Mouse (Mus musculus) kidney, postnatal 10 days (tissue): ENCODE data around the gene Shank1.

ENCODE experiments used
- DNase-seq: peaks from one replicate; pipeline ENCODE4 v3.0.0; 2021; ENCODE audit warnings: mixed read lengths

The Shank1 gene

GRCm38 (mm10) chr7:44375207-44375606 is 65.2 kb downstream of the Shank1 start:
- no peak for DNase-seq

- no peak for DNase-seq
Measured at GRCm38 (mm10) chr7:44375793-44376192, 65.7 kb downstream of the Shank1 start.

GRCm38 (mm10) chr7:44378290-44378689 is 68.2 kb downstream of the Shank1 start:
- DNase-seq = peak; percentile 74

- DNase-seq = no peak
Measured at GRCm38 (mm10) chr7:44382541-44382940, 72.5 kb downstream of the Shank1 start.

- DNase-seq = peak; percentile 80
Measured at GRCm38 (mm10) chr7:44383980-44384715, 74.1 kb downstream of the Shank1 start, which contains the start of gene Syt3. TSS of gene Syt3 (plus strand) at chr7:44384102.

GRCm38 (mm10) chr7:44384716-44385059 is 74.6 kb downstream of the Shank1 start:
- DNase-seq = no peak

GRCm38 (mm10) chr7:44385720-44386119 is 75.7 kb downstream of the Shank1 start, which contains the start of gene 1700008O03Rik:
TSS of gene 1700008O03Rik (minus strand) at chr7:44385820.
- no peak for DNase-seq

GRCm38 (mm10) chr7:44391831-44392230 is 81.8 kb downstream of the Shank1 start:
- DNase-seq = no peak

- no peak for DNase-seq
Measured at GRCm38 (mm10) chr7:44392341-44392740, 82.3 kb downstream of the Shank1 start.

GRCm38 (mm10) chr7:44393284-44393683 is 83.2 kb downstream of the Shank1 start:
- DNase-seq = no peak

GRCm38 (mm10) chr7:44398570-44398969 is 88.5 kb downstream of the Shank1 start:
- DNase-seq = peak; percentile 66

- no peak for DNase-seq
Measured at GRCm38 (mm10) chr7:44401673-44402072, 91.6 kb downstream of the Shank1 start.

- DNase-seq = peak; percentile 95
Measured at GRCm38 (mm10) chr7:44405346-44406014, 95.4 kb downstream of the Shank1 start.

- no peak for DNase-seq
Measured at GRCm38 (mm10) chr7:44406015-44406355, 95.9 kb downstream of the Shank1 start.
